Mouse (Mus musculus): ENCODE measurements around the gene Eif4e1b.

Gene Eif4e1b

GRCm38 (mm10) chr13:54800206-54800605 lies 16.4 kb downstream of the Eif4e1b start:
- no peak for DNase-seq (ENCODE audit: low spot score)

DNA sequence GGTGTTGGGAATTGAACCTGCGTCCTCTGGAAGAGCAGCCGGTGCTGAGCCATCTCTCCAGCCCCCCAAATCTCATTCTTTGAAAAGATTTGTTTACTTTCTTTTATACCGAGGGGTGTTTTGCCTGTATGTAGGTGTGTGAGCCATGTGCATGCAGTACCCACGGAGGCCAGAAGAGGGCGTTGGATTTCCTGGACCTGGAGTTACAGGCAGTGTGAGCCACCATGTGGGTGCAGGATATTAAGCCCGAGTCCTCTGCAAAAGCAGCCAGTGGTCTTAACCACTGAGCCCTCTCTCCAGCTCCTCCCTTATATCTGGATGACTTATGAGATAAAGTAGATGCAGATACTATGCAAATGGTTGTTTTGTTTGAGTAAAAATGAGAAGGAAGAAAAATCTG lies 19.2 kb downstream of the Eif4e1b start:
- DNase-seq (ENCODE audit: low spot score), result no peak

DNA sequence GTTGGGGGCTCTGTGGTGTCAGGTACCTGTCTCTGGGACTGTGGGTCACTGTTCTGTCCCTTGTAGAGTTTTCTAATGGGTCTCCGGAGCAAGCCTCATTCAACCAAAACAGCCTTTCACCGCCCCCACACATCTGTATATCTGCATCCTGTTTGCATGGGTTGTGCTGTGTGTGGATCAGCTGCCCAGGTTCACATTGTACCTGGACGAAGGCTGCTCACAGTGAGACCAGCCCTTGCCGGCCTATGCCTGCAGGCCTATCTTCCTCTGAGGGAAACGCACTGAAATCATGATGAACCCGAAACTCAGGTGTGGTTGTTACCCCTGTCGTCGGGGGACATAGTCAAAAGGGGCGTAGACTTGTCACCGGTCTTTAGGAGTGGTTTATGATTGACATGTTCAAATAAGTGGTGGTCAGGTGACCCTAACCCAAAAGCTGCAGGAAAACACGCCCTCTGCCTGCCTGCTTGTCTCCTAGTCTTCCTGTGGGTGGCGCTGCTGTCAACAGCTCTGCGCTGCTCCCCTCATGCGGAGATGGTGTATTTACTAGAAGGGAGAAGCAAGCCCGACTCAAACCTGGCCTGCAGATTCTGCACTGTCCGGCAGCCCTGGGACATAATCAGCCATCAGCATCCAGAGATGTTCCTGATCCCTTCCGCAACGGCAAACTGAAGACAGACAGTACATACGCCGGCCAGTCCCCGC lies 21.5 kb downstream of the Eif4e1b start:
- DNase-seq (ENCODE audit: low spot score), result no peak

GRCm38 (mm10) chr13:54806434-54806976 lies 22.7 kb downstream of the Eif4e1b start:
- DNase-seq (ENCODE audit: low spot score), result no peak

GRCm38 (mm10) chr13:54808067-54808466 lies 24.3 kb downstream of the Eif4e1b start:
- DNase-seq (ENCODE audit: low spot score), result no peak

DNA sequence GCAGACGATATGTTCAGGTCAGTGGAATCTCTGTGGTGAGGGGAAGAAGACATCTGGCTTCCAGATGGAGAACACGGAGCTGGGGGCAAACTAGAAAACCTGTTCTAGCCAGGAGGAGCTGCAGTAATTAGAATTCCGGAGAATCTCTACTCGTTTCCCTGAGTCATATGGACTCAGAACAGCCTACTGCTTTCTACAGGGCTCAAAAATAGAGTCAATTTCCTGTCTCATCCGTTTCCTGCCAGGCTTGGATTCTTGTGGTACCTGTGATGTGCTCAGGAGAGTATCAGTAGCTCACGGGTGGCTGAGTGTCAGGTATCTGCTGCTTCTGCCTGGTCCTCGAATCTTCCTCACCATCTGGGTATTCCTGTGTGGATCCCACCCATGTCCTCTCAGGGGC lies 27.7 kb downstream of the Eif4e1b start:
- DNase-seq (ENCODE audit: low spot score), result no peak

- DNase-seq (ENCODE audit: low spot score), result no peak
These were observed 29.6 kb downstream of the Eif4e1b start for GRCm38 (mm10) chr13:54813381-54813780.

- no peak for DNase-seq (ENCODE audit: low spot score)
These were observed 34.8 kb downstream of the Eif4e1b start for GRCm38 (mm10) chr13:54818399-54819254.

DNA sequence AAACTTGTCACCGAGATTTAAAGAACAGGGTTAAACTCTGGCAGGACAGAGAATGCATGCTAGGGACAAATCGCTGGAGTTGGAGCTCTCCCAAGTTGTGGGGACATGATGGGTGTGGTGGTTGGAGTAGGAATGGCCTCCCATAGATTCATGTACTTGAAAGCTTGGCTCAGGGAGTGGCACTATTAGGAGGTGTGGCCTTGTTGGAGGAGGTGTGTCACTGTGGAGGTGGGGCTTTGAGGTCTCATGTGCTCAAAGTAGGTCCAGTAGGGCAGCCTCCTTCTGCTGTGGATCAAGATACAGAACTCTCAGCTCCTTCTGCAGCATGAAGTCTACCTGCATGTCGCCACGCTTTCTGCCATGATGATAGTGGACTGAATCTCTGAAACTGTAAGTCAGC lies 37.3 kb downstream of the Eif4e1b start:
- no peak for DNase-seq (ENCODE audit: low spot score)

GRCm38 (mm10) chr13:54821931-54822330 lies 38.1 kb downstream of the Eif4e1b start:
- no peak for DNase-seq (ENCODE audit: low spot score)

- DNase-seq (ENCODE audit: low spot score), result peak; percentile 20
These were observed 40.5 kb downstream of the Eif4e1b start for GRCm38 (mm10) chr13:54824111-54824931.

DNA sequence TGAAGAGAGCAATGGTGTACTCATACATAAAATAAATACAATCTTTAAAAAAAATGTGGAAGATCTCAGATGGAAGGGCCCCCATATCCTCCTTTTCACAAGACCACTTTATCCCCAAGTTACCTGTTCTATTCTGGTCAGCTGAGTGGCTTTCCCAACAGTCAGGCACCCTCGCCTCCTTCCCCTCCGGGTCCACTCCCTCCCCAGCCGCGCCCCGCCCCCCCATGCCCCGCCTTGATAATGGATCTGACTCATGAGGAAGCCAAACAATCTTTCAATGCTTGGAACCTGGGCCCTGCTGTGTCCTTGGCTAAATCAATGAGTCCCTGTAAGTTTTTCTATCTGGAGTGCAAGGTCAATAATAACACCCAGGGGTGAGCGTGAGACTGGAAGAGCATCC lies 44.2 kb downstream of the Eif4e1b start:
- no peak for DNase-seq (ENCODE audit: low spot score)

DNA sequence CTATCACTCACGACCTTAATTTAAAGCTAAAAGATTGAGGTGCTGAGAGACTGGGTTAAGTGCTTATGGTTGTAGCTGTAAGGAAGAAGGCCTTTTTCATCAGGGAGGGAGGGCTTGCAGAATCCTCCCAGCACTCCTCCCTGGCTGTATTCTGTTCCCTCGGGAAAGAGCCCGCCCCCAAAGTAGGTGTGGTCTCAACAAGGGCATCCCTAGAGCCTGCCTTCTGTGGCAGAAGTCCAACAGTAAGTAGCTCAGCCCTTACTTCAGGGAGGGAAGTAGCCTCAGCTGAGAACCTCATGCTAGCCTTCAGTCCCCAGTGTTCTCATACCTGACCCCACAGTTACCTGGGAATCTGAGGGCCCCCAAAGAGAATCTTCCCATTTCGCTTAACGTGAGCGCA lies 44.7 kb downstream of the Eif4e1b start:
- DNase-seq (ENCODE audit: low spot score), result no peak

- DNase-seq (ENCODE audit: low spot score), result no peak
These were observed 45.7 kb downstream of the Eif4e1b start for GRCm38 (mm10) chr13:54829450-54829849.

GRCm38 (mm10) chr13:54836351-54837030 lies 52.7 kb downstream of the Eif4e1b start:
- DNase-seq (ENCODE audit: low spot score), result no peak

DNA sequence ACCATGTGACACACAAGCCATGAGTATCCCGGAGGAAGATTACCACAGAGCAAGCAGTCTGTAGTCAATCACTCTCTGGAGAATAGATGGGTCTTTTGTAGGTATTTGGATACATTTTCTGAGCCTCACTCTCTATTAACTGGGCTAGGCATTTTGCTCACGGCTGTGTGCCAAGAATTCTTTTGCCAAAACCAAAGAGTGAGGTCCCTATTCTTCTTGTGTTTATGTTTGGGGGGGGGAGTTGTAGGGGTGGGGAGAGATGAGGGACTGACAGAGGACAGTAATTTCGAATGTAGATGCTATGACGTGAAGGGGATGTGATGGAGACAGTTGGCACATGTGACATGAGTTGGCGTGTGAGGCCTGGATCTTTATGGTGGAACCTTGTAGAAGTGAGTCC lies 53.3 kb downstream of the Eif4e1b start:
- DNase-seq (ENCODE audit: low spot score), result no peak

- no peak for DNase-seq (ENCODE audit: low spot score)
These were observed 53.7 kb downstream of the Eif4e1b start for GRCm38 (mm10) chr13:54837471-54837889.

Measured in ovary, postnatal 14 days (tissue).